Mouse (Mus musculus) kidney, postnatal 4 days (tissue): ENCODE data around the gene Samd1.
A peak's percentile ranks its signal among the peaks of the same experiment; 100 is the strongest.

Experiments
- DNase-seq, 2 experiments: peaks; one replicate each; pipeline ENCODE4 v3.0.0; 2021; ENCODE audit warnings: mixed read lengths in 2 of 2

Samd1 gene

GRCm38 (mm10) chr8:84012499-84013165 lies 15.2 kb downstream of the Samd1 start:
- peak; percentile 52 to 73 for DNase-seq

- no peak for DNase-seq
Observed at GRCm38 (mm10) chr8:84015833-84016232, 18.4 kb downstream of the Samd1 start.

GRCm38 (mm10) chr8:84019738-84020137 lies 22.3 kb downstream of the Samd1 start:
- no peak for DNase-seq

- peak; percentile 77 to 89 for DNase-seq
Observed at GRCm38 (mm10) chr8:84021096-84021495, 23.6 kb downstream of the Samd1 start, which contains the start of gene Palm3. Palm3 (plus strand) TSS chr8:84021471.

GRCm38 (mm10) chr8:84021569-84021968 lies 24.1 kb downstream of the Samd1 start:
- peak in 1 of 2 experiments; percentile 48 for DNase-seq

- peak; percentile 72 to 81 for DNase-seq
Observed at GRCm38 (mm10) chr8:84023085-84023484, 25.6 kb downstream of the Samd1 start.

- DNase-seq, result peak; percentile 51 to 73
Observed at GRCm38 (mm10) chr8:84023631-84024030, 26.2 kb downstream of the Samd1 start.

- DNase-seq, result peak; percentile 84 to 89
Observed at GRCm38 (mm10) chr8:84024171-84024570, 26.7 kb downstream of the Samd1 start.

GRCm38 (mm10) chr8:84025863-84026262 lies 28.4 kb downstream of the Samd1 start:
- DNase-seq, result peak; percentile 85 to 88

GRCm38 (mm10) chr8:84027449-84027848 lies 30.0 kb downstream of the Samd1 start:
- peak in 1 of 2 experiments; percentile 50 for DNase-seq

- no peak for DNase-seq
Observed at GRCm38 (mm10) chr8:84029272-84029671, 31.8 kb downstream of the Samd1 start.

GRCm38 (mm10) chr8:84032777-84033176 lies 35.3 kb downstream of the Samd1 start:
- no peak for DNase-seq

- peak; percentile 60 to 69 for DNase-seq
Observed at GRCm38 (mm10) chr8:84038015-84038414, 40.5 kb downstream of the Samd1 start.

- DNase-seq, result peak; percentile 86 to 88
Observed at GRCm38 (mm10) chr8:84039050-84039449, 41.6 kb downstream of the Samd1 start.

GRCm38 (mm10) chr8:84042066-84042947 lies 44.8 kb downstream of the Samd1 start, which contains the start of gene Il27ra:
Il27ra (minus strand) TSS chr8:84042589.
- peak; percentile 84 to 89 for DNase-seq

GRCm38 (mm10) chr8:84042948-84043342 lies 45.5 kb downstream of the Samd1 start:
- peak in 1 of 2 experiments; percentile 26 for DNase-seq

GRCm38 (mm10) chr8:84044103-84044502 lies 46.6 kb downstream of the Samd1 start:
- no peak for DNase-seq

- DNase-seq, result no peak
Observed at GRCm38 (mm10) chr8:84044900-84045299, 47.4 kb downstream of the Samd1 start, which contains the start of gene Rln3. Rln3 (minus strand) TSS chr8:84045000.

GRCm38 (mm10) chr8:84046505-84046904 lies 49.0 kb downstream of the Samd1 start:
- DNase-seq, result no peak

- DNase-seq, result no peak
Observed at GRCm38 (mm10) chr8:84048171-84048570, 50.7 kb downstream of the Samd1 start.
